In the genomic region with DNA sequence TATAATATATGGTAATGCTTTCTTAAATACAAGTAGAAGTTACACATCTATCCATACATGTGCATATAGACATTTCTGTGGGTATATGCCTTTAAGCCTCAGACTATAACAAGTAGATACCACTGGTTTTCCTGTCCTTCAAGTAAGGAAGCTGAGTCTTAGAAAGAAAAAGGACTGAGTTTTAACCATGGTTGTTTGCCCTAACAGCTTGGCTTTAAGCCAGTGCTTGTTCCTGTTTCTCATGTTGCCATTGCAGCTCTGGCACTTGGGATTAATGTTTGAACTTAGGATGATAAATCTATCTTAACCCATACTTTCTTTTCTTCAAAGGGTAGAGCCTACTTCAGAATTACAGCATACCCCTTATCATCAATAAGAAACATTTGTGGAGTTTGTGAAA, we compare ENCODE assay signal across 25 mouse cellular contexts.
A peak's percentile ranks its signal among the peaks of the same experiment; 100 is the strongest.
DNase-seq lines count a peak whose midpoint lies in the region; ATAC-seq lines count a peak whose summit lies in the region.
"Had no signal": no experiment of that assay in that cellular context is flagged by ENCODE, and none has a peak within 500 bp of the region (broad histone marks: within the 10 kb centered on the region; RNA-seq: fewer than 3 reads in every experiment).

No protein-coding gene starts in this region.

- H3K4me2 ChIP-seq in hindbrain, embryonic 11.5 days (replicated peaks; ENCODE audit: low read depth, low read length), result no peak overlapping the region
- H3K4me2 ChIP-seq: embryonic facial prominence, embryonic 13.5 days; forebrain, embryonic 12.5 days; forebrain, embryonic 15.5 days; heart, embryonic 13.5 days; hindbrain, embryonic 13.5 days had no signal

- H3K27me3 ChIP-seq in hindbrain, embryonic 11.5 days (ENCODE audit: control insufficient read depth, insufficient read depth, low read length), result no peaks in the 10 kb centered on the region
- H3K27me3 ChIP-seq: embryonic facial prominence, embryonic 13.5 days; forebrain, embryonic 12.5 days; forebrain, embryonic 15.5 days; heart, embryonic 13.5 days; hindbrain, embryonic 13.5 days had no signal

- H3K27ac ChIP-seq in hindbrain, embryonic 11.5 days (ENCODE audit: low read depth, low read length), result no peak overlapping the region
- H3K27ac ChIP-seq: embryonic facial prominence, embryonic 13.5 days; forebrain, embryonic 12.5 days; forebrain, embryonic 15.5 days; heart, adult 2 months; heart, embryonic 10.5 days; heart, embryonic 13.5 days; hindbrain, embryonic 13.5 days; hindbrain, postnatal 0 days had no signal

- peak; percentile 49 to 58 for ATAC-seq in hematopoietic stem cell, adult 5-6 weeks (replicated peaks in 1 of 2; ENCODE audit: insufficient read depth in 1 of 2, low FRiP score in 2 of 2, low TSS enrichment in 1 of 2, low read depth in 1 of 2, poor library complexity in 2 of 2, severe bottlenecking in 2 of 2)
- ATAC-seq in hindbrain, embryonic 11.5 days (ENCODE audit: low FRiP score), result no peak
- ATAC-seq: forebrain, embryonic 15.5 days; hindbrain, postnatal 0 days; inflammation-experienced regulatory T-cells, adult 6 months; intestine, embryonic 16.5 days had no signal

- no peak overlapping the region for H3K4me3 ChIP-seq in hindbrain, embryonic 11.5 days (ENCODE audit: low read depth, low read length)
- H3K4me3 ChIP-seq: embryonic facial prominence, embryonic 13.5 days; erythroblast, embryonic 14.5 days; forebrain, embryonic 12.5 days; forebrain, embryonic 15.5 days; heart, adult 2 months; heart, embryonic 10.5 days; heart, embryonic 13.5 days; hindbrain, embryonic 13.5 days had no signal

- no peaks in the 10 kb centered on the region for H3K36me3 ChIP-seq in hindbrain, embryonic 11.5 days (ENCODE audit: control insufficient read depth, insufficient read depth, low read length)
- H3K36me3 ChIP-seq: embryonic facial prominence, embryonic 13.5 days; forebrain, embryonic 12.5 days; forebrain, embryonic 15.5 days; heart, embryonic 10.5 days; heart, embryonic 13.5 days; hindbrain, embryonic 13.5 days had no signal

- DNase-seq in ovary, postnatal 14 days (ENCODE audit: low spot score), result peak; percentile 2
- no peak for DNase-seq in ovary, adult 18-20 months (ENCODE audit: low spot score)
- DNase-seq in MEL-GATA-1-ER (ENCODE audit: extremely low read depth, low read depth), result peak; percentile 2
- no peak for DNase-seq in urinary bladder, postnatal 4 days (ENCODE audit: low spot score in 2 of 2)
- DNase-seq in hindbrain, embryonic 11.5 days (ENCODE audit: low spot score), result no peak
- DNase-seq: adrenal gland, adult 8-10 months; adrenal gland, postnatal 25 days; cerebellum, adult 11-12 months; cerebellum, adult 8-10 months; cerebellum, postnatal 36 days; gastrocnemius, postnatal 25 days; heart, adult 2 months; heart, postnatal 14 days; heart, postnatal 4 days had no signal

- no peaks in the 10 kb centered on the region for H3K9me3 ChIP-seq in hindbrain, embryonic 11.5 days (ENCODE audit: control insufficient read depth, low read length)
- H3K9me3 ChIP-seq: embryonic facial prominence, embryonic 13.5 days; forebrain, embryonic 12.5 days; forebrain, embryonic 15.5 days; heart, embryonic 10.5 days; heart, embryonic 13.5 days; hindbrain, embryonic 13.5 days had no signal

- no peak overlapping the region for H3K9ac ChIP-seq in hindbrain, embryonic 11.5 days (ENCODE audit: low read depth, low read length)
- H3K9ac ChIP-seq: embryonic facial prominence, embryonic 13.5 days; forebrain, embryonic 12.5 days; forebrain, embryonic 15.5 days; heart, embryonic 13.5 days; hindbrain, embryonic 13.5 days had no signal

- no peaks in the 10 kb centered on the region for H3K4me1 ChIP-seq in hindbrain, embryonic 11.5 days (replicated peaks; ENCODE audit: control insufficient read depth, insufficient read depth, low read length)
- H3K4me1 ChIP-seq: forebrain, embryonic 12.5 days; forebrain, embryonic 15.5 days; hindbrain, embryonic 13.5 days had no signal

Comparison
In these comparisons a context has a peak if more than half of its experiments do, and no peak if none do; other contexts are left out.
1. DNase-seq: peak in ovary, postnatal 14 days (single experiment) and MEL-GATA-1-ER (single experiment); none in ovary, adult 18-20 months (single experiment), urinary bladder, postnatal 4 days (0 of 2) and hindbrain, embryonic 11.5 days (single experiment).